Mouse (Mus musculus) spleen, adult 12 weeks (tissue): Measurements from ENCODE around the gene Tmprss5.

ENCODE experiments used
- DNase-seq: peaks from one replicate; pipeline ENCODE4 v3.0.0; 2022; ENCODE audit warnings: low spot score

Gene Tmprss5

GRCm38 (mm10) chr9:49081107-49081506, at the start of gene Tmprss5:
Gene Tmprss5 (plus strand): TSS chr9:49081260.
- DNase-seq: no peak

- no peak for DNase-seq
These were observed 46.3 kb upstream of the Tmprss5 start for GRCm38 (mm10) chr9:49034764-49035163.

DNA sequence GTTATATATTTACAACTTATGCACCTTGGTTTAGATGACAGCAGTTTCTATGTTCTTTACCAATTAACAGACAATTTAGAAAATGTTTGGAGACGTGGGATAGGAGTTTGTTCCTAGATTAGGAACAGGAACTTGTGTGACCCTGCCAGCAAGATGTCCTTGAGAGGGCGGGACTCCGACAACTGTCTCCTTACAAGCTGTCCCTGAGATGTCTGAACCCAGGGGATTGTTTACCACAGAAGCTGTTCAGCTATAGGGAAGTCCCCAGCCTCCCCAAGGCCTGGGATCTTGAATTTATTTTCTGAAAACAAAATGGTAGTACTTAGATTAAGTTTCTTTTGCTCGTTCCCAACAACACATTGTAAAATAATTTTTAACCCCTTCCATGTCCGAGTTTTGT, 30.2 kb upstream of the Tmprss5 start:
- no peak for DNase-seq

DNA sequence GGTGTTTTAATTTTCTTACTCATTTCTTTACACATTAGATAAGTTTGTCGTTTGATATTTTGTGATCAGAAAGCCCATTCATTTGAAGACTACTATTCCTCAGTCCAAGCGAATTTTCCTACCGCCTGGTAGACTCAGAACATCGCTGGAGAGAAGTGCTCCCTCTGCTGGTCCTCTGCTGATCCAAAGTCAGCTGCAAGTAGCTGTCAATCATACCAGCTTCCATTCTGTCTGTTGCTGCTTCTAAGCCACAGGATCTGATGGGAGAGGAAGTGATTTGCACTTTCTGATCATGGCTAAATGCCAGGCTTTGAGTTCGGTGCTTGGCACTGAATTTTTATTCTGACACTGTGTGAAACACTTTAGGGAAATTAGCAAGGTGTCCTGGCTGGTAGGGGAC, 29.7 kb upstream of the Tmprss5 start:
- peak; percentile 21 for DNase-seq

DNA sequence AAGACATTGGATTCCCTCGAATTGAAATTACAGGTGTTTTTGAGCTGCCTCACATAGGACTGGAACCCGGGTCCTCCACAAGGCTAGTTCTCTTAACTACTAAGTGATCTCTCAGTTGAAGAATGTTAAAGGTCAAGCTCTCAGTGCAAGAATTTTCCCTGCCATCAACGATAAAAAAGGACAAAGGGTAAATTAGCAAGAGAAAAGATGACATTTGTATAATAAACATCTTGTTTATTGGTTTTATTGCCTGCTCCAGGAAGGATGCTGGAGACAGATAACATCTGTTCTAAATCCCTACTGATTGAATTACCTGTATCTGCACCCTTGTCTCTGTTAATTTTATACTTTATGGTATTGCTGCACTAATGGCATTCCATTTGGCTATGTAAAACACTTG, 27.0 kb upstream of the Tmprss5 start:
- DNase-seq: no peak

GRCm38 (mm10) chr9:49055333-49056205, 25.5 kb upstream of the Tmprss5 start, which contains the start of gene Zw10:
Gene Zw10 (plus strand): TSS chr9:49055613.
- peak; percentile 88 for DNase-seq

GRCm38 (mm10) chr9:49076847-49077246, 4.2 kb upstream of the Tmprss5 start:
- no peak for DNase-seq

DNA sequence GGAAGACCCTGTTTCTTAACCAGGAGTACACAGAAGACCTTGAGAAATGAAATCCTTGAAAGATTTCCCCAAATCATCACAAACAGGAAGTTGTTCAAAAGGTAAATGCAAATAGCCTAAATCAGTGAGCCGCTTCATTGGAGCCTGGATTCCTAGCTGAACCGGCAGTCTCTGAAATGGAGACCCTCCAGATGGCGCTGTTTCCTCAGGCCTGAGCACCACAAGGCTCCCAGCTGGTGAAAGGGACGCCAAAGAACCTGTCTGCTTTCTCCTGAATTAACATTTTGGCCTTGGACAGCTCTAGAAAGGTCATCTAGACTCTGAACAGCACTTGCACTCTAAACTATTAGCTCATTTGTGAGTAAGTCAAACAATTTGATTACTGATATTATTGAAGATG, 501 bp downstream of the Tmprss5 start:
- no peak for DNase-seq

DNA sequence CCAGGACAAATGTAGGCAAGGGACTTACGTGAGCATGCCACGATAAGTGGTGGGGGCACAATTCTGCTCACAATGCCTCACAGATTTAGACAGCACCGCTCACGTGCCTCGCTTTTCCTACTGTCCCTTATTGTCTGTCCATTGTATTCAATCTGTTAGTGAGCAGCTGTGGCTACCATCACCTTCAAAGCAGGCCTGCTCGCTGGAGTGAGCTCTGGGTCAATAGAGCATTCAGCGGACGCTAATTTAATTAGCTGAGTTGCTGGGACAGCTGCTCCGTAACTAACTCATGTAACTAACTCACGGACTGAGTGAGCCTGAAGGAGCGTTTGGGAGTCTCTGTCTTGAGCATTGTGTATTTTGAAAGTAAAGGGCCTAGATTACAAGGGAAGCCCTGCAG, 6.3 kb downstream of the Tmprss5 start:
- DNase-seq: no peak

GRCm38 (mm10) chr9:49098871-49099270, 17.8 kb downstream of the Tmprss5 start:
- DNase-seq: no peak

- no peak for DNase-seq
These were observed 21.3 kb downstream of the Tmprss5 start for GRCm38 (mm10) chr9:49102328-49102727.

DNA sequence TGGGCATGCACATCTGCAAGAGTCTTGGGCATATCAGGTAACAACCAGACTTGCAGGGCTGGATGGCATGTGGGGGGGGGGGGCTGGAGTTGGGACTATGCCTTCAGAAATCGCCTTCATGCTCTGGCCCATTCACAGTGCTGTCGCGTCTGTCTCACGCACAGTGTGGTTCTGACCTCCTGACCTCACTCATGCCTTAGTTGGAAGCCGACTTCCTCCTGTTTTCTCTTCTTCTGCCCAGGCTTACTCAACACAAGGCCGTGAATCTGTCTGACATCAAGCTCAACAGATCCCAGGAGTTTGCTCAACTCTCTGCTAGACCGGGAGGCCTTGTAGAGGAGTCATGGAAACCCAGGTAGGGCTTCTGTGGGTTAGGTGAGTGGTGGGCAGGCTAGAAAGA, 28.0 kb downstream of the Tmprss5 start:
- DNase-seq: no peak

GRCm38 (mm10) chr9:49110476-49111220, 29.6 kb downstream of the Tmprss5 start:
- no peak for DNase-seq

DNA sequence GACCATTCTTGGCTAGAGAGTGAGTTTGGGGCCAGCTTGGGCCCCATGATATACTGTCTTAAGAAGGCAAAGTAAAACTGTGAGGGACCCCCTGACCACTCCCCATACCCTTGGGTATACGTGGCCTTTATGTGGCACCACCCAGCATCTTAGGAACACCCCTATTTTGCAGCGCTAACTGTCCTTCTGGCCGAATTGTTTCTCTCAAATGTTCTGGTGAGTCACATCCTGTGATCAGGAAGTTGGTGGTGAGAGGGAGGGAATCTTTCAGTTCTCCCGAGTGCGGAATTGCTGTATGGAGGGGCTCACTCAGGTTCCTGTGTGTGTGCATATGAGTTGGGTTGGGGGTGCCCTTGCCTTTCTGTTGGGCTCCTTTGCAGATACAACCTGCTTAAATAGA, 30.2 kb downstream of the Tmprss5 start:
- no peak for DNase-seq

DNA sequence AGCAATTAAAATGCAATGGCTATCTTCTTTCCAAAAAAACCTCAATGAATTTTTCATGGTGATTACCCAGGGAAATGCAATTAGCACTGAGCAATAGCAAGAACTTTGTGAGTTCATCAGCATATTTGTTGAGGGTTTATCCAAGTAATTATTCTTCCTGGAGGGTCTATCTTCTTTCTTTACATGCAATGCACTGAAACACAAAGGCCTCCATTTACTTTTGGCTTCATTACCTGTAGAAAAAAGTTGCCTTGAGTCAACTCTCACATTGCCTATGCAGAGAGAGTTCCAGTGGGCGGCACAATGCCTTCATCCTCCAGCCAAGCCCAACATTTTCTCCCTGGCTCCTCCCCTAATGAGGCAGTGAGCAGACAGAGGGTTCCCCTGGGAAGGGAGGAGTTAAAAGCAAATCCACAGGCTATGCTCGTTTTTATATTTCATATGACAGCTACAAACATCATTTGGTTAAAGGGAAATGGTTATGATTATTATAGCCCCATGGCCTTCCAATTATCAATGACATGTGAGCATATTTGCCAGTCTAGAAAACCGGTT, 37.3 kb downstream of the Tmprss5 start:
- no peak for DNase-seq

DNA sequence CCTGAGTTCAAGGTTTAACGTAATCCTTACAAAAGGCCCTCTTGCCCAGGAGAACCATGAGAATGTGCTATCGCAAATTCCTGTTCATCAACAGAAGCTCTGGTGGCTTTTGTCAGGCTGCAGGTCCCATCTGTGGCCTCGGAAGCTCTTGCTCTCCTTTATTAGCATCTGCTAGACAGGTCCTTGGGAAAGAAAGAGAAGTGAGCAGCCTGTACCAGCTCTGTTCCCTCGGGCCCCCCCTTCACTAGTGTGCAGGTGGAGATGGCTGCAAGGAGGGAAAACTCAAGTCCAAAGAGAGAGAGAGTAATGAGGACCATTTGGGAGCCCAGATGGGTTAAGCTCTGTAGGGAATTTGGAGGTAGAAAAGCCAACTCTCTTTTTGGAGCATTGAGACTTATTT, 38.7 kb downstream of the Tmprss5 start:
- no peak for DNase-seq

- DNase-seq: no peak
These were observed 44.6 kb downstream of the Tmprss5 start for GRCm38 (mm10) chr9:49125706-49126105.

- no peak for DNase-seq
These were observed 49.5 kb downstream of the Tmprss5 start for GRCm38 (mm10) chr9:49130514-49131010.

DNA sequence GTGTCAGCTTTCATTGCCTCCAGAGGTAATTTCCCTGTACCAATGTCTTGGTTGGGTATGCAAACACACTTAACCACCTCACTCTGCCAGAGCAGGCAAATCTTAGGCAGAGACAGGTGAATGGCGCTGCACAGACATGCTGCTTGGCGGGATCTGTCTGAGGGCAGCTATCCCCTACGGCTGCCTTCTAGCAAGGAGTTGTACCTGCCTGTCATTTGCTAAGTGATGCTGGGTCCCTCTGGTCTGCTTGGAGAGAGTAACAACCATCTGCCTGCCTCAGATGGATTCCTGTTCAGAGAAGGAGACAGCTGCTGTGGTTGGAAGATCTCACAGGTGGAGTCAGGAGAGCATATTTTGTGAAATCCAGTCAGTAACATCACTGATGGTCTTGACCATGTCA, 62.8 kb downstream of the Tmprss5 start:
- no peak for DNase-seq

- no peak for DNase-seq
These were observed 64.7 kb downstream of the Tmprss5 start for GRCm38 (mm10) chr9:49145776-49146175.

DNA sequence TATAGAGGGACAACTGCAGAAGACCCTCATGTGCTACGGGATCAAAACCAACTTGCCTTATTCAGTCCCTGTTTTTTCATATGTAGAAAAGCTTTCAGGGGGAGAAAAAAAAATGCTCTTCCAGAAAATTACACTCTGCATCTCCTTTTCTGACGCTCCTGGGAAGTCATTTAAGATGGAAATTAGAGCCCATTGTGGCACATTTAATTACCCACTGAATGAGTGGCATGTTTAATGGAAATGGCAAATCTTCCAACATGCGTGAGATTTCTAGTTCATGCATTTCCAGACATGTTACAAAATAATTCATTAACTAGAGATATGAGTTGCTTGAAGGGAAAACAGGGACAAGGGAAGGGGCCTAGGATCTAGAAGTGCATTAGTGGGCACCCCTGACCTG, 66.0 kb downstream of the Tmprss5 start:
- DNase-seq: no peak
